Comparison of ENCODE assay signal across 9 mouse cellular contexts in genomic region chr2:168479930-168480329, GRCm38 (mm10).
DNase-seq lines count a peak whose midpoint lies in the region; ATAC-seq lines count a peak whose summit lies in the region.
"Had no signal": no experiment of that assay in that cellular context is flagged by ENCODE, and none has a peak within 500 bp of the region (broad histone marks: within the 10 kb centered on the region; RNA-seq: fewer than 3 reads in every experiment).

No protein-coding gene starts in this region.

- peak; percentile 85 for DNase-seq in ES-CJ7 (ENCODE audit: low read depth, low spot score)
- DNase-seq in brain, adult 2 months (ENCODE audit: low read depth, low spot score): peak; percentile 95
- DNase-seq in left cerebral cortex, postnatal 10 days (ENCODE audit: extremely low spot score in 1 of 2, low spot score in 2 of 2): peak; percentile 79 to 85
- DNase-seq in urinary bladder, postnatal 10 days (ENCODE audit: low spot score): no peak
- DNase-seq in lung, postnatal 14 days: no peak
- DNase-seq in adrenal gland, postnatal 25 days: no peak
- DNase-seq: heart, postnatal 10 days; kidney, postnatal 4 days had no signal

- ATAC-seq in frontal cortex, adult (ENCODE audit: low TSS enrichment): peak; percentile 91

- intact Hi-C loops in left cerebral cortex, postnatal 10 days (cut with DNase I): no loop called here

Comparison
In these comparisons a context has a peak if more than half of its experiments do, and no peak if none do; other contexts are left out.
1. DNase-seq: peak in ES-CJ7 (single experiment), brain, adult 2 months (single experiment) and left cerebral cortex, postnatal 10 days (2 of 2); none in urinary bladder, postnatal 10 days (single experiment), lung, postnatal 14 days (single experiment) and adrenal gland, postnatal 25 days (single experiment).